Comparison of ENCODE assay signal across 29 mouse cellular contexts in the genomic region with DNA sequence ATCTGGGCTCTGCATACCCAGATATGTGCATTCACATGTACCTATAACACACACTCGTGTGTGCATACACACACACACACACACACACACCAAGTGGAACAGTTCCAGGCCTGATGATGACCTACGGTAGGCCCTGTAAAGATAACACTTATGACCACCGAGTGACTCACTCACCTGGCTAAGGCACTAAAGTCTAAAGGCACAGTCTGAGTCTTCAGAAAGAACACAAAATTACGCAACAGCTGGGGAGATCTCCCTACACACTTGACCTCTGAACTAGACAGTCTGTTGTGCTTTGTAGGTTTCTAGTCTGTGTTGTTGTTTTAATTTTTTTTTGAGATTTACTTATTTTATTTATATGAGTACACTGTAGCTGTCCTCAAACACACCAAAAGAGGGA. TPM values are rescaled to one million over a fixed set of nuclear protein-coding genes. Genes with fewer than 3 reads are reported as not detected.
A peak's percentile ranks its signal among the peaks of the same experiment; 100 is the strongest.
DNase-seq lines count a peak whose midpoint lies in the region; ATAC-seq and TF ChIP-seq lines count a peak whose summit lies in the region.
"Had no signal": no experiment of that assay in that cellular context is flagged by ENCODE, and none has a peak within 500 bp of the region (broad histone marks: within the 10 kb centered on the region; RNA-seq: fewer than 3 reads in every experiment).

No protein-coding gene starts in this region.

- no peak for TF ChIP-seq CTCF in intestine, postnatal 0 days (IDR thresholded peaks at IDR 0.05; ENCODE audit: low read depth)
- TF ChIP-seq CTCF in liver, postnatal 0 days (IDR thresholded peaks at IDR 0.05; ENCODE audit: low read depth), result no peak

- H3K9me3 ChIP-seq in liver, embryonic 13.5 days (replicated peaks), result no peaks in the 10 kb centered on the region
- no peaks in the 10 kb centered on the region for H3K9me3 ChIP-seq in intestine, postnatal 0 days (ENCODE audit: control insufficient read depth)
- no peaks in the 10 kb centered on the region for H3K9me3 ChIP-seq in liver, postnatal 0 days (ENCODE audit: low read length)
- H3K9me3 ChIP-seq in hindbrain, embryonic 13.5 days, result no peaks in the 10 kb centered on the region
- no peaks in the 10 kb centered on the region for H3K9me3 ChIP-seq in forebrain, embryonic 15.5 days
- H3K9me3 ChIP-seq: embryonic facial prominence, embryonic 10.5 days; embryonic facial prominence, embryonic 15.5 days; forebrain, embryonic 12.5 days; heart, embryonic 10.5 days; hindbrain, embryonic 12.5 days; limb, embryonic 10.5 days; limb, embryonic 15.5 days; neural tube, embryonic 12.5 days; stomach, embryonic 15.5 days had no signal

- peaks cover 85% of the 10 kb centered on the region for H3K4me1 ChIP-seq in liver, embryonic 13.5 days (replicated peaks)
- peaks cover 2% of the 10 kb centered on the region; the same call in 1 of the 2 replicates for H3K4me1 ChIP-seq in intestine, postnatal 0 days (replicated peaks; ENCODE audit: control insufficient read depth, insufficient read depth, low read length)
- peaks cover 20% of the 10 kb centered on the region for H3K4me1 ChIP-seq in liver, postnatal 0 days (ENCODE audit: insufficient read depth)
- H3K4me1 ChIP-seq in hindbrain, embryonic 13.5 days (replicated peaks), result peaks cover 20% of the 10 kb centered on the region
- H3K4me1 ChIP-seq in forebrain, embryonic 15.5 days, result peaks cover 11% of the 10 kb centered on the region

- no peak for TF ChIP-seq EP300 in liver, postnatal 0 days (IDR thresholded peaks at IDR 0.05; ENCODE audit: low read depth)

- ATAC-seq in liver, embryonic 13.5 days (ENCODE audit: low read depth), result no peak
- peak; percentile 73 for ATAC-seq in intestine, postnatal 0 days
- ATAC-seq in liver, postnatal 0 days, result no peak
- no peak for ATAC-seq in hindbrain, embryonic 13.5 days (ENCODE audit: low FRiP score)
- ATAC-seq in forebrain, embryonic 15.5 days (replicated peaks), result no peak
- ATAC-seq: activated CD4-positive, CD25-positive, alpha-beta regulatory T cell, adult 4 months; midbrain, embryonic 16.5 days had no signal

- peaks cover 9% of the 10 kb centered on the region; the same call in 1 of the 2 replicates for H3K36me3 ChIP-seq in liver, embryonic 13.5 days
- H3K36me3 ChIP-seq in intestine, postnatal 0 days (ENCODE audit: control insufficient read depth, insufficient read depth), result no peaks in the 10 kb centered on the region
- H3K36me3 ChIP-seq in liver, postnatal 0 days (replicated peaks; ENCODE audit: insufficient read depth, low read length), result no peaks in the 10 kb centered on the region
- no peaks in the 10 kb centered on the region for H3K36me3 ChIP-seq in hindbrain, embryonic 13.5 days
- no peaks in the 10 kb centered on the region for H3K36me3 ChIP-seq in forebrain, embryonic 15.5 days
- H3K36me3 ChIP-seq: embryonic facial prominence, embryonic 10.5 days; embryonic facial prominence, embryonic 15.5 days; forebrain, embryonic 12.5 days; heart, embryonic 10.5 days; hindbrain, embryonic 12.5 days; limb, embryonic 10.5 days; limb, embryonic 15.5 days; neural tube, embryonic 12.5 days; stomach, embryonic 15.5 days had no signal

- no peak for DNase-seq in liver, embryonic 13.5 days
- no peak for DNase-seq in liver
- DNase-seq in liver, postnatal 0 days, result no peak
- DNase-seq in layer of hippocampus, adult 9-11 months, result no peak
- DNase-seq: adrenal gland, adult 2 months; cerebellum, adult 8-10 months; cerebellum, postnatal 25 days; gastrocnemius, postnatal 14 days; heart, postnatal 36 days; kidney, adult 18-20 months; kidney, postnatal 36 days; lung, postnatal 36 days; thymus, postnatal 14 days had no signal

- H3K4me2 ChIP-seq in liver, embryonic 13.5 days, result peak overlapping the region; percentile 80
- no peak overlapping the region for H3K4me2 ChIP-seq in intestine, postnatal 0 days (replicated peaks; ENCODE audit: low read depth)
- H3K4me2 ChIP-seq in liver, postnatal 0 days (ENCODE audit: low read depth, low read length), result peak overlapping the region; percentile 48
- no peak overlapping the region for H3K4me2 ChIP-seq in hindbrain, embryonic 13.5 days
- H3K4me2 ChIP-seq in forebrain, embryonic 15.5 days (replicated peaks), result no peak overlapping the region
- H3K4me2 ChIP-seq: embryonic facial prominence, embryonic 15.5 days; forebrain, embryonic 12.5 days; hindbrain, embryonic 12.5 days; limb, embryonic 15.5 days; midbrain, embryonic 11.5 days; neural tube, embryonic 12.5 days; stomach, embryonic 15.5 days had no signal

- peak overlapping the region; percentile 97 for H3K27ac ChIP-seq in liver, embryonic 13.5 days
- H3K27ac ChIP-seq in intestine, postnatal 0 days (ENCODE audit: low read depth, low read length), result peak overlapping the region; percentile 62
- H3K27ac ChIP-seq in liver, postnatal 0 days (ENCODE audit: low read depth), result 0 out of 2 replicates have a peak overlapping the region, but pooled peaks have one; percentile 2
- H3K27ac ChIP-seq in hindbrain, embryonic 13.5 days, result no peak overlapping the region
- no peak overlapping the region for H3K27ac ChIP-seq in forebrain, embryonic 15.5 days (replicated peaks)
- H3K27ac ChIP-seq: embryonic facial prominence, embryonic 10.5 days; embryonic facial prominence, embryonic 15.5 days; forebrain, embryonic 12.5 days; heart, embryonic 10.5 days; hindbrain, embryonic 12.5 days; limb, embryonic 10.5 days; limb, embryonic 15.5 days; neural tube, embryonic 12.5 days; stomach, embryonic 15.5 days had no signal

- WGBS in liver, embryonic 13.5 days (ENCODE audit: insufficient replicate concordance), result 66% methylated on average over 4 of the region's 4 CpGs
- WGBS in intestine, postnatal 0 days, result 36% methylated on average over 4 of the region's 4 CpGs
- WGBS in liver, postnatal 0 days (ENCODE audit: insufficient replicate concordance), result 66% methylated on average over 4 of the region's 4 CpGs
- 89% methylated on average over 4 of the region's 4 CpGs for WGBS in hindbrain, embryonic 13.5 days
- 90% methylated on average over 4 of the region's 4 CpGs for WGBS in forebrain, embryonic 15.5 days

- H3K4me3 ChIP-seq in liver, embryonic 13.5 days (replicated peaks), result peak overlapping the region; percentile 71
- no peak overlapping the region for H3K4me3 ChIP-seq in intestine, postnatal 0 days (ENCODE audit: low read depth, low read length)
- H3K4me3 ChIP-seq in liver, postnatal 0 days (ENCODE audit: low read depth, low read length), result no peak overlapping the region
- no peak overlapping the region for H3K4me3 ChIP-seq in hindbrain, embryonic 13.5 days
- no peak overlapping the region for H3K4me3 ChIP-seq in forebrain, embryonic 15.5 days
- H3K4me3 ChIP-seq: embryonic facial prominence, embryonic 10.5 days; embryonic facial prominence, embryonic 15.5 days; forebrain, embryonic 12.5 days; heart, embryonic 10.5 days; hindbrain, embryonic 12.5 days; limb, embryonic 10.5 days; limb, embryonic 15.5 days; neural tube, embryonic 12.5 days; stomach, embryonic 15.5 days had no signal

- peaks cover 26% of the 10 kb centered on the region for H3K27me3 ChIP-seq in liver, embryonic 13.5 days
- no peaks in the 10 kb centered on the region for H3K27me3 ChIP-seq in intestine, postnatal 0 days (replicated peaks; ENCODE audit: control insufficient read depth, insufficient read depth, low read length)
- H3K27me3 ChIP-seq in liver, postnatal 0 days (ENCODE audit: insufficient read depth, low read length), result peaks cover 21% of the 10 kb centered on the region
- H3K27me3 ChIP-seq in hindbrain, embryonic 13.5 days, result peaks cover 48% of the 10 kb centered on the region
- H3K27me3 ChIP-seq in forebrain, embryonic 15.5 days, result peaks cover 32% of the 10 kb centered on the region
- H3K27me3 ChIP-seq: CH12.LX had no signal

- H3K9ac ChIP-seq in liver, embryonic 13.5 days, result peak overlapping the region; percentile 77
- H3K9ac ChIP-seq in intestine, postnatal 0 days (ENCODE audit: low read depth, low read length), result no peak overlapping the region
- no peak overlapping the region for H3K9ac ChIP-seq in liver, postnatal 0 days (replicated peaks)
- H3K9ac ChIP-seq in hindbrain, embryonic 13.5 days, result no peak overlapping the region
- H3K9ac ChIP-seq in forebrain, embryonic 15.5 days (replicated peaks), result no peak overlapping the region
- H3K9ac ChIP-seq: embryonic facial prominence, embryonic 15.5 days; forebrain, embryonic 12.5 days; hindbrain, embryonic 12.5 days; limb, embryonic 15.5 days; neural tube, embryonic 12.5 days; stomach, embryonic 15.5 days had no signal

RNA-seq across cellular contexts. Expression of gene Plek2, which starts 7.7 kb away (rescaled TPM):
- 52.5 and 54.4 TPM in 2 replicates for polyA plus RNA-seq in liver, embryonic 13.5 days (2015; fragmentation: Nextera tagmentation; extraction: Ambion mirVana)
- polyA plus RNA-seq in intestine, postnatal 0 days (2015; fragmentation: Nextera tagmentation; extraction: Ambion mirVana), result 21.5 and 23.5 TPM in 2 replicates
- 11.9 and 20.6 TPM in 2 replicates for polyA plus RNA-seq in liver, postnatal 0 days (2015; fragmentation: Nextera tagmentation; extraction: Ambion mirVana)
- 1.1 and 1.3 TPM in 2 replicates for polyA plus RNA-seq in hindbrain, embryonic 13.5 days (2015; fragmentation: Nextera tagmentation; extraction: Ambion mirVana)
- 0.50 and 0.66 TPM in 2 replicates for polyA plus RNA-seq in forebrain, embryonic 15.5 days (2015; fragmentation: Nextera tagmentation; extraction: Ambion mirVana)
- polyA plus RNA-seq: adrenal gland, adult 2 months had no signal

RNA-seq across cellular contexts. Expression of gene Eif2s1, which starts 52.8 kb away (rescaled TPM):
- 238 and 279 TPM in 2 replicates for polyA plus RNA-seq in liver, embryonic 13.5 days (2015; fragmentation: Nextera tagmentation; extraction: Ambion mirVana)
- polyA plus RNA-seq in intestine, postnatal 0 days (2015; fragmentation: Nextera tagmentation; extraction: Ambion mirVana), result 71.2 and 77.6 TPM in 2 replicates
- 83.0 and 88.8 TPM in 2 replicates for polyA plus RNA-seq in liver, postnatal 0 days (2015; fragmentation: Nextera tagmentation; extraction: Ambion mirVana)
- 154 and 170 TPM in 2 replicates for polyA plus RNA-seq in hindbrain, embryonic 13.5 days (2015; fragmentation: Nextera tagmentation; extraction: Ambion mirVana)
- polyA plus RNA-seq in forebrain, embryonic 15.5 days (2015; fragmentation: Nextera tagmentation; extraction: Ambion mirVana), result 162 and 163 TPM in 2 replicates

RNA-seq across cellular contexts. Expression of gene Atp6v1d, which starts 53.0 kb away (rescaled TPM):
- 28.0 and 38.8 TPM in 2 replicates for polyA plus RNA-seq in liver, embryonic 13.5 days (2015; fragmentation: Nextera tagmentation; extraction: Ambion mirVana)
- 124 and 138 TPM in 2 replicates for polyA plus RNA-seq in intestine, postnatal 0 days (2015; fragmentation: Nextera tagmentation; extraction: Ambion mirVana)
- polyA plus RNA-seq in liver, postnatal 0 days (2015; fragmentation: Nextera tagmentation; extraction: Ambion mirVana), result 36.1 and 36.3 TPM in 2 replicates
- polyA plus RNA-seq in hindbrain, embryonic 13.5 days (2015; fragmentation: Nextera tagmentation; extraction: Ambion mirVana), result 119 and 122 TPM in 2 replicates
- 116 and 120 TPM in 2 replicates for polyA plus RNA-seq in forebrain, embryonic 15.5 days (2015; fragmentation: Nextera tagmentation; extraction: Ambion mirVana)

Comparison
In these comparisons a context has a peak if more than half of its experiments do, and no peak if none do; other contexts are left out.
1. H3K27ac ChIP-seq: peak in liver, embryonic 13.5 days (single experiment), intestine, postnatal 0 days (single experiment) and liver, postnatal 0 days (single experiment); none in hindbrain, embryonic 13.5 days (single experiment) and forebrain, embryonic 15.5 days (single experiment).
2. H3K4me2 ChIP-seq: peak in liver, embryonic 13.5 days (single experiment) and liver, postnatal 0 days (single experiment); none in intestine, postnatal 0 days (single experiment), hindbrain, embryonic 13.5 days (single experiment) and forebrain, embryonic 15.5 days (single experiment).